Mouse (Mus musculus): ENCODE measurements at regions not wholly inside any gene's neighbourhood (a gene's known extent, or its start where the extent isn't known, plus 50 kb on each side); places are given as distances from the start of the nearest gene placed in this dataset.

DNA sequence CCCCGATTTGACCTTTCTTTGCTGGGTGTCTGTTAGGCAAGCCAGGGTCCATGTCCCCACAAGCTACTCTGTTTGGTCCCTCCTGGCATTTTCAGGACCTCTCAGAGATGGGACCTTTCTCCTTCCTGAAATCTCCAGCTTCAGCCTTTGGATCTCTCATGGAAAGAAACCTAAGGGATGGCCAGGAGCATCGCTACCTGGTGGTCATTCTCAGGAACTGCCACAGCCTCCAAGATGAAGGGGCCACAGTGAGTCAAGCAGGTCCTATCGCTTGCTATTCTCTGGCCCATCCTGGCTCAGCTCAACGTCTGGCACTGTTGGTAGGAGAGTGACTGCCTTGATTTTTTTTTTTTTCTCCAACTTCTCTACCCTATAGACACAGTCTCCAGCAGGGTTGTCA lies 291.0 kb upstream of the Eef2kmt start:
- no peak for TF ChIP-seq GATA1 (IDR thresholded peaks at IDR 0.05; ENCODE audit: borderline replicate concordance, low read length)
- no peak for TF ChIP-seq CTCF (IDR thresholded peaks at IDR 0.05; ENCODE audit: low read depth, low read length)

Data from G1E (cell line).